Mouse (Mus musculus) embryonic facial prominence, embryonic 10.5 days (tissue): ENCODE measurements at regions not wholly inside any gene's neighbourhood (a gene's known extent, or its start where the extent isn't known, plus 50 kb on each side); places are given as distances from the start of the nearest gene placed in this dataset.

ENCODE experiments used
- DNase-seq: peaks from one replicate; pipeline ENCODE4 v3.0.0-alpha.2; 2017; ENCODE audit warnings: low spot score
- H3K27ac ChIP-seq: fragments of 300-500 bp; sonication (generic); replicated peaks from 2 replicates; pipeline ENCODE4 v1.5.1; 2016; ENCODE audit warnings: mild to moderate bottlenecking
- H3K27me3 ChIP-seq: fragments of 300-500 bp; sonication (generic); replicated peaks from 2 replicates; pipeline ENCODE4 v1.6.1; 2016; ENCODE audit warnings: low read depth, mild to moderate bottlenecking; ENCODE audit not compliant: poor library complexity, severe bottlenecking
- H3K36me3 ChIP-seq: fragments of 300-500 bp; sonication (generic); replicated peaks from 2 replicates; pipeline ENCODE4 v1.6.1; 2016; ENCODE audit warnings: mild to moderate bottlenecking, moderate library complexity
- H3K4me1 ChIP-seq: fragments of 300-500 bp; sonication (generic); 2 replicates; pipeline ENCODE4 v1.6.1; 2016
- H3K4me3 ChIP-seq: fragments of 300-500 bp; sonication (generic); 2 replicates; pipeline ENCODE4 v1.5.1; 2016; ENCODE audit warnings: mild to moderate bottlenecking, moderate library complexity
- H3K9me3 ChIP-seq: fragments of 300-500 bp; sonication (generic); 2 replicates; pipeline ENCODE4 v1.6.1; 2016; ENCODE audit warnings: mild to moderate bottlenecking
- WGBS: fragments of 180-500 bp; shearing (Covaris S2); methylation state at CpG from one replicate; pipeline ENCODE4 v1.1.7; 2016; 5-methylcytosine and 5-hydroxymethylcytosine counted together

DNA sequence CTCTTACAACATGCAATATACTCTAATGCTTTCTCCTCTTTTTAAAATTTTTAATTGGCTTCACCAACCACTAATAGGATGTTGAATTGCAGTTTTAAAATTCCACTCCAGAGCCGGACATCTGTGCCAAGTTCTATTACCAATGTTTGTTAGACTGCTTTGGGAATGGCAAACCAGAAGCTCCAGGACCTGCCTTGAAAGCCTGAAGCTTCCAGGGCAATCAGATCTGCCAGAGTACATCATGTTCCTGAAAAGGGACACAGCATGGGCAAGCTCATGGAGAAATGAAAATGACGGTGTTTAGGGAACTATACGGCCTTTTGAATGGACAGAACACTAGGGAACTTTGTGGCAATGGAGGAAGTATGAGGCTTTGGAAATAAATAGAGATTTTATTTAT, 187.8 kb upstream of the Spaca1 start:
- Histone ChIP-seq H3K4me1 (peaks cover 17% of the 10 kb centered on the region), H3K27ac (no peak overlapping the region), H3K36me3 (no peaks in the 10 kb centered on the region), H3K9me3 (no peaks in the 10 kb centered on the region), H3K27me3 (no peaks in the 10 kb centered on the region), H3K4me3 (no peak overlapping the region)
- DNase-seq = no peak
- whole genome bisulfite sequencing = 90% methylated on average over 3 of the region's 3 CpGs

DNA sequence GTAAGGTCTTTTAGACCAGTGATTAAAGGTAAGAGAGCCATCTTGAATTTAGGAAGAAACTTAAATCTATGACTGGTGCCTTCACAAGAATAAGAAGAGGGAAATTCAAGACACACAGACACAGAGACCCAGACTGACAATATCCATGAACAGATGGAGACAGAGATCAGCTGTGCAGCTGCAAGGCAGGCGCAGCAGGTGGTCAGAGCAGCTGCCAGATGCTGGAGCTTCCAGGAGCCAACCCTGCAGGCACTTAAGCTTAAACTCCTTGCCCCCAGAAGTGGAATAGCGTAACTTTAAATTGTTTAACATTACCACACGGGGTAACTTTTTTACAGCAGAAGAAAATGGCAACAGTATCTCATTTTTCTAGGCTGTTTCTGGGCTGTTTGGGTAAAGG, 189.6 kb upstream of the Spaca1 start:
- Histone ChIP-seq H3K27ac (no peak overlapping the region), H3K4me1 (peaks cover 17% of the 10 kb centered on the region), H3K27me3 (no peaks in the 10 kb centered on the region), H3K4me3 (no peak overlapping the region), H3K36me3 (no peaks in the 10 kb centered on the region), H3K9me3 (no peaks in the 10 kb centered on the region)
- DNase-seq = no peak
- WGBS = 52% methylated on average over 3 of the region's 3 CpGs

DNA sequence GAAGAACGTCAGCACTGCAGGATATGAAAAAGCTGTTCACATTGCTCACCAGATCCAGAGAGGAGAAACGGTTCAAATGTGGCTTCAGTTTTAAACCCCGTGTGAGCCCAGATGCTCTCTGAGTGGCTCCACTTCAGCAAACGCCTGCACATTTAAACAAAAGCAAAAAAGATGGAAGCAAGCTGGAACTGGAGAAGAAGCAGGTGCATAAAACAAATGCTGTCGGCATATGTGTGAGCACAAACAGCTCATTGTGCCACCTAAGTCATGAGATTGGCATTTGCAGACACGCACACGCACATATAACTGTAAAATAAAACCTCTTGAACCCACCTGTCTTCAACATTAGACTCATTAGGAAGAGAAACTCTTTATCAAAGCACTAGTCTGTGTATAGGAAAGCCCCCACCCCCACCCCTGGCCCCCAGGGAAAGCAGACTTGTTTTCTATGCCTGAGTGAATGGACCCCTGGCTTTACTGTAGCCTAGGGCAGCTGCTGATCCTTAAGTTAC, 191.1 kb upstream of the Spaca1 start:
- Histone ChIP-seq H3K36me3 (no peaks in the 10 kb centered on the region), H3K4me3 (no peak overlapping the region), H3K27ac (0 out of 2 replicates have a peak overlapping the region, but pooled peaks have one; percentile 14), H3K9me3 (no peaks in the 10 kb centered on the region), H3K4me1 (peaks cover 17% of the 10 kb centered on the region), H3K27me3 (no peaks in the 10 kb centered on the region)
- DNase-seq = peak; percentile 17
- 48% methylated on average over 7 of the region's 7 CpGs for WGBS

DNA sequence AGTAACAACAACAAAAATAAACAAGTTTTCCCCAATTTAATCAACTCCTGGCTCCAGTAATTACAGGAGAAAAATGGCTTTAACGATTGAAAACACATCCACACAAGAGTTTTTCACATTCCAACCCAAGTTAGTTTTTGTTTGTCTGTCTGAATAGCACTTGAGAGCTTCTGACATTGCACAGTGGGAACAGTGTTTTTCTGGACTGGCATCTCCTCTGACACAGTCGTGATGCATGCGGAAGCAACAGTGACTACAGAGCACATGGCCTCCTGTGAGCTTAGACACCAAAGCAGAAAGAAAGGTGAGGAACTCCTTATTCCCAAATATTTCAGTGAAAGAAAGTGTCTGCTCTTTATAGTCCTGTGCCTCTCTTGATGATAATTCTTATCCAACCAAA, 191.7 kb upstream of the Spaca1 start:
- Histone ChIP-seq H3K36me3 (no peaks in the 10 kb centered on the region), H3K4me1 (peaks cover 17% of the 10 kb centered on the region), H3K4me3 (no peak overlapping the region), H3K27me3 (no peaks in the 10 kb centered on the region), H3K27ac (no peak overlapping the region), H3K9me3 (no peaks in the 10 kb centered on the region)
- no peak for DNase-seq
- WGBS = 45% methylated on average over 3 of the region's 3 CpGs

DNA sequence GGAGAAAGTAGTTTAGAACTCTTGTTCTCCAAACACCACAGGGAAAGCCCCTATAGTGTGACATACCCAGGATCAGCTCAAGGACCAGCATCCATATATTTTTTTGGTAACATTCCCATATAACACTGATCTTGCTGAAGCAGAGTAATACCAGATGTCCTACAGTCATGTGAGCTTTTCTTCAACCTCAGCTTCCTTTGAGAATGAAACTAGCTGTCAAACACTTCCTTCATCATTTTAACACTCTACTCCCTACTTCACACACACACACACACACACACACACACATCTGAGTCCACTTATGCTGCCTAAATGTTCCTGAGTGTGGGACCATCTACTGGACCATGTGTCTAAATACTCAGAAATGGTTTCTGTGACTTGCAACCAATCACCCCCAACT, 209.5 kb upstream of the Spaca1 start:
- Histone ChIP-seq H3K9me3 (no peaks in the 10 kb centered on the region), H3K27me3 (no peaks in the 10 kb centered on the region), H3K27ac (no peak overlapping the region), H3K4me3 (no peak overlapping the region), H3K4me1 (no peaks in the 10 kb centered on the region), H3K36me3 (no peaks in the 10 kb centered on the region)
- no peak for DNase-seq

DNA sequence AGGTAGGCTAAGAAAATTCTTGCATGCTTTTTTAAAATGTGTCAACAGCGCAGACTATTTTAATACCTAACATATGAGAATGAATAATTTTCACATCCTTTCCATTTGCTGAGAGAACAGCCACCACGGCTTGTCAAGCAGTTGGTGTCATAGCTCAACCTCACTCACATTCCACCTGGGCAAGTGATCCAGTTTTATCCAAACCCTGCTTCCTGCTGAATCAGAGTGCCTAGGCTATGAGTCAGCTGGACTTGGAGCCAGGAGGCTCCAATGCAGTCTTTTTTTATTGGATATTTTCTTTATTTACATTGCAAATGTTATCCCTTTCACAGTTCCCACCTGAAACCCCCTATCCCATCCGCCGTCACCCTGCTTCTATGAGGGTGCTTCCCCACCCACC, 210.5 kb upstream of the Spaca1 start:
- H3K27ac ChIP-seq = no peak overlapping the region
- no peaks in the 10 kb centered on the region for H3K27me3 ChIP-seq
- no peaks in the 10 kb centered on the region for H3K4me1 ChIP-seq
- 92% methylated on average over 4 of the region's 4 CpGs for WGBS
- no peak overlapping the region for H3K4me3 ChIP-seq
- H3K9me3 ChIP-seq = no peaks in the 10 kb centered on the region
- H3K36me3 ChIP-seq = no peaks in the 10 kb centered on the region
- no peak for DNase-seq

DNA sequence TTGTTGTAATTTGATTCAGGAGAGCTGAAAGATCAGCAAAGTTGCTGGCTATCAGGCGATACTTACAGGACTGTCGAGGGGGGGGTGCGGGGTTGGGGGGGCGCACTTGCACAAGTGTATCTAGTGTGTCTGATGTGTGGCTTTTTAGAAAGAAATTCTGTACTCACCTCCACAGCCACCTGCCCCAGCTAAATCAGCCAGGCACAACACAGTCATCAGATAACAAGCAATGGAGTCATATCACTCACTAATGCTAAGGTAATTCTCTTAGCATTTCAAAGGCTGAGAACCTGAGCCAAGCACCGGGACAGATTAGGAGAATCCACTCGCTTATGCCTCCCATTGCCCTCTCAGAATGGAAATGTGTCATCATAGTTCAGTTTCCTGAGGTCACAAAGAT, 211.8 kb upstream of the Spaca1 start:
- no peak overlapping the region for H3K27ac ChIP-seq
- 73% methylated on average over 6 of the region's 6 CpGs for WGBS
- DNase-seq = no peak
- no peaks in the 10 kb centered on the region for H3K9me3 ChIP-seq
- no peak overlapping the region for H3K4me3 ChIP-seq
- no peaks in the 10 kb centered on the region for H3K27me3 ChIP-seq
- H3K36me3 ChIP-seq = no peaks in the 10 kb centered on the region
- no peaks in the 10 kb centered on the region for H3K4me1 ChIP-seq

DNA sequence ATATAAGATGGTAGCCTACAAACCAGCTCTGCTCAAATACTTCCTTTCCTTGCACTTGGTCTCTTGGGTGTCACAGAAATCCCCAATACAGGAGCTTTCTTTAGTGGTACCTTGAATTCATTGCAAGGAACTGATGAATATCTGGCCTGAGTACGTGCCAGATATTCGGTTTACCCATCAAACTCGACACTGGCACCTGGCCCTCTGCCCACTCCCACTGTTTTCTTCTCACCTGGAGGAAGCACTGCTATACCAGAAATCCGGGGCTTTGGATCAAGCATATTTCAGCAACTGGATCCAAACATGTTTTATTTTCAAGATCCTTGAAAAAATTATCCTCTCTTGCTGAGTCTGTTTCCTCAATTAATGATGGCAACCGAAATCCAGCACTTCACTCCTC, 214.4 kb upstream of the Spaca1 start:
- Histone ChIP-seq H3K36me3 (no peaks in the 10 kb centered on the region), H3K4me1 (no peaks in the 10 kb centered on the region), H3K27me3 (no peaks in the 10 kb centered on the region), H3K9me3 (no peaks in the 10 kb centered on the region), H3K27ac (no peak overlapping the region), H3K4me3 (no peak overlapping the region)
- DNase-seq = no peak
- WGBS = 89% methylated on average over 5 of the region's 5 CpGs

DNA sequence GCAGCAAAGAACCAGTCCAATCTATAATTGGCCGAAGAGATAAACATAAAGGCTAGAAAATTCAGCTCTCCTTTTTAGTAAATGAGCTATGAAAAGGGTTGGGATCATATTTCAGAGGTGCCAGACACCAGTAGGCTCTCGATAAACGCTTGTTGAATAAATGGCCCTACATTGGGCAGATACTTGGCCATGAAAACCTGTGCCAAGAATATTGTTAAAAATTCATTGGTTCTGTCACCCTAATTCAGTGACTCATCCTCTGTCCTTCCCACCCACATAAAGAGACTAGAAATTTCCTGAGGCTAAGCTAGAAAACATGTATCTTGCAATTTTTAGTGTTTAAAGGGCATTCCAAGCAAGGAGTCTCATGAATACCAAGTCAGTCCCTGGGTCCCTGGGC, 224.3 kb upstream of the Spaca1 start:
- WGBS = 72% methylated on average over 3 of the region's 3 CpGs
- no peak overlapping the region for H3K27ac ChIP-seq
- DNase-seq = no peak
- no peaks in the 10 kb centered on the region for H3K36me3 ChIP-seq
- H3K4me3 ChIP-seq = no peak overlapping the region
- H3K9me3 ChIP-seq = no peaks in the 10 kb centered on the region
- no peaks in the 10 kb centered on the region for H3K27me3 ChIP-seq
- peaks cover 7% of the 10 kb centered on the region for H3K4me1 ChIP-seq

DNA sequence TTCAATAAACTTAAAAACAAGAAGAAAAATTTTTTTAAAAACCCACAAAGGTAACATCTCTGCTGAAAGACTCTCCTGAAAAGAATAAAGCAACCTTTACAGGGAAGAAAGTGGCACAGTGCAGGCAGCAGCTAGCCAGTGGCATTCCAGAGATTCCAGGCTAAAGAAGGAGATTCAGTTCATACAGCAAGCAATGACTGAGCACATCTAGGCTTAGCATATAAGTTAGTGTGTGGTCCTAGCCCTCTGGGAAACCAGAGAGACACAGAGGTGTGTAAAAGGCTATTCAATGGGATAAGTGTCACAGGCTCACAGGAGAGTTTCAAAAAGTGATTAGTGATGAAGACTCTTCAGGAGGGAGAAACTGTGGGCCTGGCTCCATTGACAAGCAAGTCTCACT, 225.4 kb upstream of the Spaca1 start:
- Histone ChIP-seq H3K9me3 (no peaks in the 10 kb centered on the region), H3K27ac (no peak overlapping the region; the same call in 1 of the 2 replicates)
- peak; percentile 22 for DNase-seq

DNA sequence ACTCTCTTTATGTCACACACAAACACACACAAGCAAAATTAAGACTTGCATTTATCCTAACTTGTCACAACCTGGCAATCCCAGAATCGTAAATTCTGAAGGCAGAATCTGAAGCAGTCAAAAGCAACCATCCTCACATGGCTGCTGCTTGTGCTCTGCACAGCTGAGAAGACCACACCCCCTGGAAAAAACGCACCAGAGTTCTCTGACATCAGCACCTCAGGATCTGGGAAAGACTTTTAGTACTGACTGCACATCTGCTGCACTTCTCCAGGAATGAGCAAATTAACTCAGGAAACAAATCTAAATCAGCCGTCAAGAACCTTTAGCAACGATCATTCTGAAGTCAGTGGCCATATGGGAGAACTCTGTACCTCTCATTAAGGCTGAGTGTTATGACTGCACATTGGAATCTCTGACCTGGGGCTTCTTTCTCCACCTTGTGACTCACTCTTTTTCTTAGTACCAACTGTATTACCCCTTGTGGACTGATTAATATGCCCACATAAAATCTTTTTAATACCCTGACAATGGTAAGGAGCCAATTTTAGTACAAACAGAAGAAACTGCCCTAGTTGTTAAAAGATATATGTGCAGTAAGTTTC, 248.1 kb upstream of the Akirin2 start:
- Histone ChIP-seq H3K27me3 (no peaks in the 10 kb centered on the region), H3K4me3 (no peak overlapping the region), H3K36me3 (no peaks in the 10 kb centered on the region), H3K27ac (no peak overlapping the region), H3K4me1 (no peaks in the 10 kb centered on the region), H3K9me3 (no peaks in the 10 kb centered on the region)
- DNase-seq = no peak
- WGBS = 51% methylated on average over 4 of the region's 4 CpGs

More for the DNA sequence above, 225.4 kb upstream of the Spaca1 start:
- Histone ChIP-seq H3K4me3 (no peak overlapping the region), H3K36me3 (no peaks in the 10 kb centered on the region), H3K4me1 (peaks cover 7% of the 10 kb centered on the region), H3K27me3 (no peaks in the 10 kb centered on the region)

DNA sequence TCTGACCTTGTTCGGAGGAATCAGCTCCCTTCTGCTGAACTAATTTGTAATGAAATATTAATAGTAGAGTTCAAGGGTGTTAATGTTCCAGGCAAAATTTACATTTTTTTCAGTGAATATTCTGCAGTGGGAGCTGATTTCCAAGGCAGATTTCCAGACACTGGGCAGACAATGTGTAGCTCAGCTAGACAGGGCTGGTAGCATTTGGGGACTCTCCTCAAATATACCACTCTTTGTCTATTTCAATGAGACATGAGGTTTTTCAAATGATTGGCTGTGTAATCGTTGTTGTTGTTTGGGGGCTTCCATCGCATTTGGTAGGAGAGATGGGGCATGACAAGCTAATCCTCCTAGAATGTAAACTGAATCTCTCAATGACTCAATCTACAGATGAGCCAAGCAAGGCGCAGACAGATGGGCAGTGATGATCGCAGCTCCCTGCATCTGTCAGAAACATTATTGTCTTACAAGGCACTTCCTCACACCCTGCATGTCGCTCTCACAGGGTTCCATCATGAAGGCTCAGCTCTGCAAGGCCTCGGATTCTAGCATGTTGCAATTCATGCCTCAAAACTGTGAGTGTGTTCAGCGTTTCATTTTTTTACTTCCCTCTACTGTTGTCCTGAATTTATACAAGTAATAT, 241.7 kb upstream of the Akirin2 start:
- Histone ChIP-seq H3K9me3 (no peaks in the 10 kb centered on the region), H3K36me3 (no peaks in the 10 kb centered on the region), H3K27me3 (no peaks in the 10 kb centered on the region), H3K27ac (no peak overlapping the region), H3K4me1 (no peaks in the 10 kb centered on the region), H3K4me3 (no peak overlapping the region)
- DNase-seq = no peak
- 82% methylated on average over 8 of the region's 8 CpGs for WGBS

DNA sequence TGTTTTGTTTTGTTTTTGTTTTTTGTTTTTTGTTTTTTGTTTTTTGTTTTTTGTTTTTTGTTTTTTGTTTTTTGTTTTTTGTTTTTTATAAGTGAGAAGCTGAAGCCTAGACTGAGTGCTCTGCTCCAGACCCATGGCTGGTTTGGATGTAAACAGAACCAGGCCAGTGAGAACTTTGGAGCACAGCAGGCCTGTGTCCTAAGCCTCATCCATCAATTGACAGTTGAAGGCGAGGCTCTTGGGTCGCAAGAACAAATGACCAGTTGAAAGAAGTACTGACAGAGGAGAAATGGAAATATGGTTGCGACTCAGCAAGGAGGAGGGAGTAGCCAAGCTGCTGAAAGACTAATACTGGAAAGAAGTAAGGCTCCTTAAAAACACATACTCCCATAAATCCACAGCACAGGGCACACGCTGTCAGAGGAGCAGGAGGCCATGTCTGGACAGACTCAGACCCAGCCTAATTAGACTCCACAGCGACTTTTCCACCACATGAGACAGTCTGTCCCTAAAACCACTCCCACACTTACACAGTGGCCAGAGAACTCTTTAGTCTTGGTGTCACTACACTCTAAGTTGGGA, 240.6 kb upstream of the Akirin2 start:
- H3K4me1 ChIP-seq = no peaks in the 10 kb centered on the region
- H3K9me3 ChIP-seq = no peaks in the 10 kb centered on the region
- no peaks in the 10 kb centered on the region for H3K36me3 ChIP-seq
- H3K4me3 ChIP-seq = no peak overlapping the region
- no peak overlapping the region for H3K27ac ChIP-seq
- 68% methylated on average over 5 of the region's 5 CpGs for WGBS
- no peaks in the 10 kb centered on the region for H3K27me3 ChIP-seq
- DNase-seq = no peak
